Mouse (Mus musculus): ENCODE measurements around the gene Trim28. TPM values are rescaled to one million over a fixed set of nuclear protein-coding genes. Genes with fewer than 3 reads are reported as not detected.

The Trim28 gene
- polyA plus RNA-seq, 1 experiment from 2014 or later = 526 TPM

DNA sequence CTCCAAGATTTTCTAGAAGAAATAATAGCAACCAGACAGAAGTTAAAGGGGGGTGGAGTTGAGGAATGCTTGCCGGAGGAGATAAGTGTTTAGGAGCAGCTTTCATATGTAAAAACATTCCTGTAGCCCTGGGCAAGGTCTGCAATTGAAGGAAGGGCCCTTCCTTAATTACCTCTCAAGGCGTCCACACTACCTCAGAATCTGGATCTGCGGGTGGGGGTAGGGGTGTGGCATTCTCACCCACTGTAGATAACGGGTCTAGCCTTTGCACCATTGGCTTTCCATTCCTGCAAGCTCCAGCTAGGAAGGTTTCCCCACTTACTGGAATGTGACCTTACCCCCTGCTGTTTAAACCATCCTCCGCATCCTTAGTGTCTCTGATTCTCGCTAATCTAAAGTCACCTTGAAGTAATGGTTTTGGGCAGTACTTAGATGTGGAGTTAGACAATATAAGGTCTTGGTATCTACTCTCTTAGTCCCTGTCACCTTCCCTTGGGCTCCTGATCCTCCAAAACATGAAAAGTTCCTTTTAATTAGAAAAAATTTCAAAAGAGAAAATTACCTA lies 15.4 kb downstream of the Trim28 start:
- ATAC-seq (replicated peaks; ENCODE audit: insufficient number of reproducible peaks, low FRiP score, low TSS enrichment, low read depth) = no peak
- H3K9me3 ChIP-seq (replicated peaks; ENCODE audit: control insufficient read depth, low read length) = no peaks in the 10 kb centered on the region
- H3K4me1 ChIP-seq (ENCODE audit: control insufficient read depth, insufficient read depth, low read length) = no peaks in the 10 kb centered on the region
- DNase-seq (ENCODE audit: low spot score) = no peak
- H3K9ac ChIP-seq (replicated peaks; ENCODE audit: low read length) = no peak overlapping the region
- no peak overlapping the region for H3K4me2 ChIP-seq (ENCODE audit: low read depth, low read length)
- H3K27me3 ChIP-seq (ENCODE audit: control insufficient read depth, insufficient read depth, low read length) = no peaks in the 10 kb centered on the region
- 33% methylated on average over 6 of the region's 6 CpGs for WGBS
- H3K27ac ChIP-seq (replicated peaks; ENCODE audit: low read depth, low read length) = no peak overlapping the region
- no peaks in the 10 kb centered on the region for H3K36me3 ChIP-seq (replicated peaks; ENCODE audit: control insufficient read depth, insufficient read depth, low read depth, low read length)
- no peak overlapping the region for H3K4me3 ChIP-seq (ENCODE audit: low read depth, low read length)

DNA sequence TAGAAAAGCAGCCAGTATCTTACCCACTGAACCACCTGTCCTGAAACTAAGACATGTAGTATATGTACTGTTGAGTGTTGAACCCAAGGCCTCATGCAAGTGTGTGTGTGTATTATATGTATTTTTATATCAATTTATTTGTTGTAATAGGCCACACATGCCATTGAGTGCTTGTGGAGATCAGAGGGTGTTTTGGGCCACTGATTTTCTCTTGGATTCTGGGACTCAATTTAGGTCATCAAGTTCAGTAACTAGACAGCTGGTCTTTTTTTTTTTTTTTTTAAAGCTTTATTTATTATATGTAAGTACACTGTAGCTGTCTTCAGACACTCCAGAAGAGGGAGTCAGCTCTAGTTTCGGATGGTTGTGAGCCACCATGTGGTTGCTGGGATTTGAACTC lies 16.3 kb downstream of the Trim28 start:
- no peaks in the 10 kb centered on the region for H3K4me1 ChIP-seq (ENCODE audit: control insufficient read depth, insufficient read depth, low read length)
- H3K27me3 ChIP-seq (ENCODE audit: control insufficient read depth, insufficient read depth, low read length) = no peaks in the 10 kb centered on the region
- DNase-seq (ENCODE audit: low spot score) = no peak
- no peaks in the 10 kb centered on the region for H3K9me3 ChIP-seq (replicated peaks; ENCODE audit: control insufficient read depth, low read length)
- no peak for ATAC-seq (replicated peaks; ENCODE audit: insufficient number of reproducible peaks, low FRiP score, low TSS enrichment, low read depth)
- no peak overlapping the region for H3K27ac ChIP-seq (replicated peaks; ENCODE audit: low read depth, low read length)
- H3K4me3 ChIP-seq (ENCODE audit: low read depth, low read length) = no peak overlapping the region
- H3K36me3 ChIP-seq (replicated peaks; ENCODE audit: control insufficient read depth, insufficient read depth, low read depth, low read length) = no peaks in the 10 kb centered on the region
- H3K4me2 ChIP-seq (ENCODE audit: low read depth, low read length) = no peak overlapping the region
- WGBS = 87% methylated on average over 1 of the region's 1 CpGs
- no peak overlapping the region for H3K9ac ChIP-seq (replicated peaks; ENCODE audit: low read length)

DNA sequence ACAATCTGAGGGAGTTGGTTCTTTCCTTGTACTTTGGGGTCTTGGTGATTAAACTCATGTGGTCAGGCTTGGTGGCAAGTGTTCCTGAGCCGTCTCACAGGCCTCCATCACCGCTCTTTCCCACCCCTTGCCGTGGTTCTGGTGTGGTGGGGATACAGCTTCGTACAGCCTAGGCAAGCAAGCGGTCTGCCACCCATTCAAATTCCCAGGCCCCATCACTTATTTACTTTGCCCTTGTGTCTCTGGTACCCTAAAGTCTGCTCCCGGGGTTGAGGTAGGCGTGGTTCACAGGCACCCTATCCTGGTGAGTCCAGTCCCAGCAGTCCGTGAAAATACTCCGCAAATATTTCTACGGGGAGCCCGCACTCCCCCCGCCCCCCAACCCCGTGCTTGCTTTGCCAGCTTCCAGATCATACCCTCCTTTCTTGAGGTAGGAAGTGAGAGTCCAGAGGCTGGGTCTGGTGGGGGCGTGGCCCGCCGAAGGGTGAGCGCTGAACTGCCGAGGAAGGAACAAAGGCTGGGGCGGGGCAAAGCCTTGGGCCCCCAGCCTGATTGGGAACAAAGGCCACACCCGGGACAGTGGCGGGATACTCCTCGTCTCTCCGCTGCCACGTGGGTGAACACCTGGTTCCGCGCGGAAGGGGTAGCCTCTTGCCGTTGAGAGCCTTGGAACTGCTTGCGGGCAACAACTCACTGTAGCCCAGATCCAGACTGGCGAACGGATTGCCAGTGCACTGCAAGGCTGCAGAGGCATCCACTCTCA lies 24.0 kb downstream of the Trim28 start:
- DNase-seq (ENCODE audit: low spot score) (peak; percentile 95), ATAC-seq (replicated peaks; ENCODE audit: insufficient number of reproducible peaks, low FRiP score, low TSS enrichment, low read depth) (peak; percentile 77)
- Histone ChIP-seq H3K36me3 (replicated peaks; ENCODE audit: control insufficient read depth, insufficient read depth, low read depth, low read length) (peaks cover 9% of the 10 kb centered on the region), H3K4me1 (ENCODE audit: control insufficient read depth, insufficient read depth, low read length) (no peaks in the 10 kb centered on the region; the same call in 1 of the 2 replicates), H3K27ac (replicated peaks; ENCODE audit: low read depth, low read length) (peak overlapping the region; percentile 100), H3K27me3 (ENCODE audit: control insufficient read depth, insufficient read depth, low read length) (no peaks in the 10 kb centered on the region), H3K4me2 (ENCODE audit: low read depth, low read length) (peak overlapping the region; percentile 97), H3K9me3 (replicated peaks; ENCODE audit: control insufficient read depth, low read length) (no peaks in the 10 kb centered on the region), H3K4me3 (ENCODE audit: low read depth, low read length) (peak overlapping the region; percentile 96), H3K9ac (replicated peaks; ENCODE audit: low read length) (peak overlapping the region; percentile 99)
- WGBS = 4% methylated on average over 31 of the region's 31 CpGs

DNA sequence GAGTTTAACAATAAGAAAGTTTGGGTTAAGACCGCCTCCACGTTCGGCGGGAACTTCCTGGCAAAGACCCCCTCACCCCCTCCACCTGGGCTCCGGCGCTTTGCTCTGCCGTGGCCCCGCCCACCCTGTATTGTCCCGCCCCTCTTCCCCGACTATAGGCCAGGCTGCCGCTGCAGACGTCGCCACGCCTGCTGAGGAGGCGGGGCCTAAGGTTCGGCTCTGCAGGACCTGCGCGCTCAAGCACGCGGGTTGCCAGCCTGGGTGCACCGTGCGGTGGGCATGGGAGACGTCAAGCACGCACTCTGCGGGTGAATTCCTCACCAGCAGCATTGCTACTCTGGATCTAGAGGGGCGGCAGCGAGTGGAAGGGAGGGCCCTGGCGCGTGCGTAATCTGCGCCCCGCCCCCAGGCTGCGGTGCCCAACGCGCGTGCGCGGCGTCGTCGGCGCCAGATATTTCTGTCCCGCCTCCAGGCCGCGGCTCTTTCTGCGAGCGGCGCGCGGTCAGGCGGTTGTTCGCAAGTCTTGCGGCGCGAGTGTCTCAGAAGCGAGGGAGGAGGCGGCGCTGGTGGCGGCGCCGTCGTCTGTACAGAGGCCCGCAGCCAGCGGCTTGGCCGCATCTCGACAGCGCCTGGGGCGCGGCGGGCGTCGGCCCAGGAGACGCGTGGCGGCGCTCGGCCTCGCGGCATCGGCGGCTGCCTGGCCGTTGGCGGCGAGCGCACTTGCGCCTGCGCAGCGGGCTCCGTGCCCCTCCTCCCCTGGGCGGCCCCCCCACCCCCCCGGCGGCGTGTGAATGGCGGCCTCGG lies 25.2 kb downstream of the Trim28 start:
- H3K36me3 ChIP-seq (replicated peaks; ENCODE audit: control insufficient read depth, insufficient read depth, low read depth, low read length) = peaks cover 20% of the 10 kb centered on the region
- H3K27ac ChIP-seq (replicated peaks; ENCODE audit: low read depth, low read length) = peak overlapping the region; percentile 100
- peak overlapping the region; percentile 97 for H3K4me2 ChIP-seq (ENCODE audit: low read depth, low read length)
- peak; percentile 97 for DNase-seq (ENCODE audit: low spot score)
- under 1% methylated on average over 58 of the region's 95 CpGs for WGBS
- ATAC-seq (replicated peaks; ENCODE audit: insufficient number of reproducible peaks, low FRiP score, low TSS enrichment, low read depth) = peak; percentile 82
- H3K27me3 ChIP-seq (ENCODE audit: control insufficient read depth, insufficient read depth, low read length) = no peaks in the 10 kb centered on the region
- H3K9me3 ChIP-seq (replicated peaks; ENCODE audit: control insufficient read depth, low read length) = no peaks in the 10 kb centered on the region
- no peaks in the 10 kb centered on the region; the same call in 1 of the 2 replicates for H3K4me1 ChIP-seq (ENCODE audit: control insufficient read depth, insufficient read depth, low read length)
- H3K9ac ChIP-seq (replicated peaks; ENCODE audit: low read length) = peak overlapping the region; percentile 99
- peak overlapping the region; percentile 96 for H3K4me3 ChIP-seq (ENCODE audit: low read depth, low read length)

DNA sequence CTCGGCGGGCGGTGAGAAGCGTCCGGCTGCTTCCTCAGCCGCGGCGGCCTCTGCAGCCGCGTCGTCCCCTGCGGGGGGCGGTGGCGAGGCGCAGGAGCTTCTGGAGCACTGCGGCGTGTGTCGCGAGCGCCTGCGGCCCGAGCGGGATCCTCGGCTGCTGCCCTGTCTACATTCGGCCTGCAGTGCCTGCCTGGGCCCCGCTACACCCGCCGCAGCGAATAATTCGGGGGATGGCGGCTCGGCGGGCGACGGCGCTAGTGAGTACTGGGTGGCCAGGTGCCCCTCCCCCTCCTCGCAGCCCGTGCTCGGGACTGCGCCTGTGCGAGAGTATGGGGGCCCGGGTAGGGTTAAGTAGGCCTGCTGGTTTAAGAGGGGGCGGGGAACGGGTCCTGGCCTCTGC lies 25.9 kb downstream of the Trim28 start:
- Histone ChIP-seq H3K4me2 (ENCODE audit: low read depth, low read length) (peak overlapping the region; percentile 97), H3K9ac (replicated peaks; ENCODE audit: low read length) (peak overlapping the region; percentile 99), H3K4me3 (ENCODE audit: low read depth, low read length) (peak overlapping the region; percentile 96), H3K9me3 (replicated peaks; ENCODE audit: control insufficient read depth, low read length) (no peaks in the 10 kb centered on the region), H3K27me3 (ENCODE audit: control insufficient read depth, insufficient read depth, low read length) (no peaks in the 10 kb centered on the region), H3K27ac (replicated peaks; ENCODE audit: low read depth, low read length) (peak overlapping the region; percentile 100), H3K4me1 (ENCODE audit: control insufficient read depth, insufficient read depth, low read length) (no peaks in the 10 kb centered on the region; the same call in 1 of the 2 replicates), H3K36me3 (replicated peaks; ENCODE audit: control insufficient read depth, insufficient read depth, low read depth, low read length) (peaks cover 27% of the 10 kb centered on the region)
- ATAC-seq (replicated peaks; ENCODE audit: insufficient number of reproducible peaks, low FRiP score, low TSS enrichment, low read depth) = peak; percentile 61
- peak; percentile 79 for DNase-seq (ENCODE audit: low spot score)
- WGBS = under 1% methylated on average over 44 of the region's 44 CpGs

DNA sequence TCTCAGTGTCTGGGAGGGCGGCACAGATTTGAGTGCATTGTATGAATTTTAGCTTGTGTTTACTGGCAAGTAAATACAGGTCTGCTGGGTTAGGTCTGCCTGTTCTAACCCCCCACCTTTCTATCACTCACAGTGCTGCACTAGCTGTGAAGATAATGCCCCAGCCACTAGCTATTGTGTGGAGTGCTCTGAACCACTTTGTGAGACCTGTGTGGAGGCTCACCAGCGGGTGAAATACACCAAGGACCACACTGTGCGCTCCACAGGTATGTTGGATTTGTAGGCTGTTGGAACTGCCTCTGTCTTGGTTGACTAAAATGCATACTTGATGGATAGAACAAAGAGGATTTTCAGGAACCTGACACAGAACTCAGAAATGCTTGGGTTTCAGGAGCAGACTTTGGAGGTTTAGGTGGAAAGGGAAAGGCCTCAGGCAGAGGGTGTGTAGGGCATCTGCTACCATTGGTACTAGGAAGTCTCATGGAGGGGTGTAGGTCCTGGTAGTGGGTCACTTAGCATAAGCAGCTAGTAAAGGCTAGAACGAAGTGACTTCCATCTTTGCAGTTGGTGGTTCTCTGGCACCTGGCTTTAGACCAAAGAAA lies 26.7 kb downstream of the Trim28 start:
- H3K36me3 ChIP-seq (replicated peaks; ENCODE audit: control insufficient read depth, insufficient read depth, low read depth, low read length) = peaks cover 35% of the 10 kb centered on the region
- H3K4me2 ChIP-seq (ENCODE audit: low read depth, low read length) = peak overlapping the region; percentile 97
- ATAC-seq (replicated peaks; ENCODE audit: insufficient number of reproducible peaks, low FRiP score, low TSS enrichment, low read depth) = no peak
- H3K27ac ChIP-seq (replicated peaks; ENCODE audit: low read depth, low read length) = 0 out of 2 replicates have a peak overlapping the region, but pooled peaks have one; percentile 100
- DNase-seq (ENCODE audit: low spot score) = no peak
- no peaks in the 10 kb centered on the region for H3K9me3 ChIP-seq (replicated peaks; ENCODE audit: control insufficient read depth, low read length)
- H3K4me3 ChIP-seq (ENCODE audit: low read depth, low read length) = peak overlapping the region; percentile 96
- no peaks in the 10 kb centered on the region; the same call in 1 of the 2 replicates for H3K4me1 ChIP-seq (ENCODE audit: control insufficient read depth, insufficient read depth, low read length)
- no peaks in the 10 kb centered on the region for H3K27me3 ChIP-seq (ENCODE audit: control insufficient read depth, insufficient read depth, low read length)
- 39% methylated on average over 4 of the region's 4 CpGs for WGBS
- peak overlapping the region; percentile 99 for H3K9ac ChIP-seq (replicated peaks; ENCODE audit: low read length)

DNA sequence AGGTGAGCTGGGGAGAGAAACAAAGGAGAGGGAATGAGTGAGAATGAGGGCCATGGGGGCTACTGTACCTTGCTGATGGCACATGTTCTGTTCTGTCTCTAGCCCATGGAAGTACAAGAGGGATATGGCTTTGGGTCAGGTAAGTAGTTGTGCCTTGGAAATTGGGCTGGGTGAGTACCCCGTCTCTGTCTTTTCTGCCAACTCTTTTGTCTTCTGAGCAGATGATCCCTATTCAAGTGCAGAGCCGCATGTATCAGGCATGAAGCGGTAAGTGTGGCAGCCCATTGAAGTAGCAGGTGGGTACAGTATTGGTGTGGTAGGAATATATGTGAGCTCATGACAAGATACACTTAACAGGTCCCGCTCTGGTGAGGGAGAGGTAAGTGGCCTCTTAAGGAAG lies 30.1 kb downstream of the Trim28 start:
- 90% methylated on average over 4 of the region's 4 CpGs for WGBS
- no peak for DNase-seq (ENCODE audit: low spot score)
- Histone ChIP-seq H3K36me3 (replicated peaks; ENCODE audit: control insufficient read depth, insufficient read depth, low read depth, low read length) (peaks cover 43% of the 10 kb centered on the region), H3K4me2 (ENCODE audit: low read depth, low read length) (no peak overlapping the region), H3K4me3 (ENCODE audit: low read depth, low read length) (no peak overlapping the region), H3K9ac (replicated peaks; ENCODE audit: low read length) (no peak overlapping the region), H3K9me3 (replicated peaks; ENCODE audit: control insufficient read depth, low read length) (no peaks in the 10 kb centered on the region), H3K27ac (replicated peaks; ENCODE audit: low read depth, low read length) (no peak overlapping the region), H3K4me1 (ENCODE audit: control insufficient read depth, insufficient read depth, low read length) (no peaks in the 10 kb centered on the region; the same call in 1 of the 2 replicates), H3K27me3 (ENCODE audit: control insufficient read depth, insufficient read depth, low read length) (no peaks in the 10 kb centered on the region)
- ATAC-seq (replicated peaks; ENCODE audit: insufficient number of reproducible peaks, low FRiP score, low TSS enrichment, low read depth) = no peak

Data from embryonic facial prominence, embryonic 11.5 days (tissue).